Comparison of ENCODE assay signal across 10 mouse cellular contexts in the genomic region with DNA sequence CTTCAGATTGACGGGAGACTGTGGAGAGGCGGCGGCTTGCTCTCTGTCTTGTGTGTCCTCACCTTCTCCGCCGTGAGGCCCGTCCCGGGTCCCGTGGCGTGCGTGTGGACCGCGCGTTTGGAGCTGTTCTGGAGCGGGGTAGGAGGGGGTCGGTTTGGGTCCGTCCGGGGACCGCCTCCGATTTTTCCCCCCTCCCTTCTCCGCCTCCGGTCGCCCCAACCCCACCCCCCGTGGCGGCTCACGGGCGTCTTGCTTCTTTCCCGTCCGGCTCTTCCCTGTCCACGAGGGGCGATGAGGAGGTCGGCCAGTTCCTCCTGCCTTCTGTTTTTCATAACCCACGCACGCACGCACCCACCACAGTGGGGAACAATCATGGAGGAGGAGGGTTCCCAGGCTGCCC. TPM values are rescaled to one million over a fixed set of nuclear protein-coding genes. Genes with fewer than 3 reads are reported as not detected.
A peak's percentile ranks its signal among the peaks of the same experiment; 100 is the strongest.
DNase-seq lines count a peak whose midpoint lies in the region; ATAC-seq and TF ChIP-seq lines count a peak whose summit lies in the region.
"Had no signal": no experiment of that assay in that cellular context is flagged by ENCODE, and none has a peak within 500 bp of the region (broad histone marks: within the 10 kb centered on the region; RNA-seq: fewer than 3 reads in every experiment).

No protein-coding gene starts in this region.

- no peak overlapping the region for H3K27ac ChIP-seq in heart, postnatal 0 days (ENCODE audit: low read depth)
- no peak overlapping the region for H3K27ac ChIP-seq in embryonic facial prominence, embryonic 15.5 days (replicated peaks)
- H3K27ac ChIP-seq in limb, embryonic 10.5 days = 0 out of 2 replicates have a peak overlapping the region, but pooled peaks have one; percentile 53
- H3K27ac ChIP-seq in neural tube, embryonic 13.5 days (replicated peaks) = no peak overlapping the region

- no peak for DNase-seq in heart, postnatal 0 days (ENCODE audit: low spot score)
- no peak for DNase-seq in heart, postnatal 10 days
- DNase-seq in limb, embryonic 10.5 days (ENCODE audit: low spot score) = peak; percentile 42
- no peak for DNase-seq in spleen, adult 12 weeks (ENCODE audit: low spot score)
- DNase-seq in thymus, postnatal 25 days = no peak
- DNase-seq: adrenal gland, postnatal 36 days had no signal

- H3K9me3 ChIP-seq in heart, postnatal 0 days (replicated peaks; ENCODE audit: control insufficient read depth, low read length) = no peaks in the 10 kb centered on the region
- H3K9me3 ChIP-seq in embryonic facial prominence, embryonic 15.5 days (replicated peaks) = no peaks in the 10 kb centered on the region
- no peaks in the 10 kb centered on the region for H3K9me3 ChIP-seq in limb, embryonic 10.5 days (replicated peaks)
- no peaks in the 10 kb centered on the region for H3K9me3 ChIP-seq in neural tube, embryonic 13.5 days

- no peak for TF ChIP-seq EP300 in heart, postnatal 0 days (IDR thresholded peaks at IDR 0.05; ENCODE audit: low read depth)

- intact Hi-C loops in heart, postnatal 10 days (cut with DNase I) = no loop called here

- H3K4me2 ChIP-seq in heart, postnatal 0 days (ENCODE audit: low read depth, low read length) = peak overlapping the region; percentile 49
- H3K4me2 ChIP-seq in embryonic facial prominence, embryonic 15.5 days (replicated peaks) = peak overlapping the region; percentile 55
- H3K4me2 ChIP-seq in neural tube, embryonic 13.5 days = peak overlapping the region; percentile 51

- no peaks in the 10 kb centered on the region for H3K27me3 ChIP-seq in heart, postnatal 0 days (ENCODE audit: control insufficient read depth, insufficient read depth, low read length)
- no peaks in the 10 kb centered on the region for H3K27me3 ChIP-seq in embryonic facial prominence, embryonic 15.5 days
- H3K27me3 ChIP-seq in limb, embryonic 10.5 days (ENCODE audit: low read depth, poor library complexity, severe bottlenecking) = no peaks in the 10 kb centered on the region
- H3K27me3 ChIP-seq in neural tube, embryonic 13.5 days = no peaks in the 10 kb centered on the region

- TF ChIP-seq CTCF in heart, postnatal 0 days (IDR thresholded peaks at IDR 0.05; ENCODE audit: low read depth) = no peak

- no peak for ATAC-seq in heart, postnatal 0 days (ENCODE audit: insufficient read depth, low read depth)
- ATAC-seq in embryonic facial prominence, embryonic 15.5 days (ENCODE audit: insufficient number of reproducible peaks, low FRiP score, low TSS enrichment, low read depth) = no peak
- ATAC-seq in neural tube, embryonic 13.5 days (ENCODE audit: low read depth) = peak; percentile 41; the same call in 1 of the 2 replicates
- no peak for ATAC-seq in CD4-positive, CD25-positive, alpha-beta regulatory T cell, adult 4 months

- peaks cover 3% of the 10 kb centered on the region; the same call in 1 of the 2 replicates for H3K4me1 ChIP-seq in heart, postnatal 0 days (ENCODE audit: control insufficient read depth, insufficient read depth)
- H3K4me1 ChIP-seq in embryonic facial prominence, embryonic 15.5 days = peaks cover 18% of the 10 kb centered on the region; the same call in 1 of the 2 replicates
- H3K4me1 ChIP-seq in limb, embryonic 10.5 days = peaks cover 12% of the 10 kb centered on the region
- H3K4me1 ChIP-seq in neural tube, embryonic 13.5 days (replicated peaks) = peaks cover 23% of the 10 kb centered on the region

- H3K4me3 ChIP-seq in heart, postnatal 0 days (ENCODE audit: low read depth, low read length) = peak overlapping the region; percentile 19
- H3K4me3 ChIP-seq in embryonic facial prominence, embryonic 15.5 days (replicated peaks) = peak overlapping the region; percentile 34
- peak overlapping the region; percentile 38 for H3K4me3 ChIP-seq in limb, embryonic 10.5 days
- H3K4me3 ChIP-seq in neural tube, embryonic 13.5 days = peak overlapping the region; percentile 26; the same call in 1 of the 2 replicates

- H3K36me3 ChIP-seq in heart, postnatal 0 days (replicated peaks; ENCODE audit: control insufficient read depth, insufficient read depth, low read length) = no peaks in the 10 kb centered on the region
- H3K36me3 ChIP-seq in embryonic facial prominence, embryonic 15.5 days = no peaks in the 10 kb centered on the region
- H3K36me3 ChIP-seq in limb, embryonic 10.5 days = no peaks in the 10 kb centered on the region
- H3K36me3 ChIP-seq in neural tube, embryonic 13.5 days = no peaks in the 10 kb centered on the region

- 32% methylated on average over 33 of the region's 34 CpGs for WGBS in heart, postnatal 0 days
- WGBS in embryonic facial prominence, embryonic 15.5 days = 23% methylated on average over 34 of the region's 34 CpGs
- WGBS in limb, embryonic 10.5 days = 28% methylated on average over 34 of the region's 34 CpGs
- 26% methylated on average over 33 of the region's 34 CpGs for WGBS in neural tube, embryonic 13.5 days

- no peak overlapping the region for H3K9ac ChIP-seq in heart, postnatal 0 days (replicated peaks; ENCODE audit: low read depth, low read length)
- H3K9ac ChIP-seq in embryonic facial prominence, embryonic 15.5 days = no peak overlapping the region; the same call in 1 of the 2 replicates
- peak overlapping the region; percentile 50; the same call in 1 of the 2 replicates for H3K9ac ChIP-seq in neural tube, embryonic 13.5 days

RNA-seq across cellular contexts. Expression of a gene that starts 4.6 kb away (rescaled TPM):
- 43.3 and 46.6 TPM in 2 replicates for total RNA-seq in heart, postnatal 0 days (2014; rRNA removed; ENCODE audit: low replicate concordance)
- polyA plus RNA-seq in heart, postnatal 0 days (2015; fragmentation: Nextera tagmentation; extraction: Ambion mirVana) = 59.2 and 62.2 TPM in 2 replicates
- total RNA-seq in heart, postnatal 10 days (2021) = 10 to 100 TPM; 45.3 to 45.8 TPM
- polyA plus RNA-seq in embryonic facial prominence, embryonic 15.5 days (2015; fragmentation: Nextera tagmentation; extraction: Ambion mirVana) = 154 and 161 TPM in 2 replicates
- polyA plus RNA-seq in limb, embryonic 10.5 days (2016; fragmentation: Nextera tagmentation; extraction: Ambion mirVana) = 203 and 209 TPM in 2 replicates
- 177 and 178 TPM in 2 replicates for polyA plus RNA-seq in neural tube, embryonic 13.5 days (2015; fragmentation: Nextera tagmentation; extraction: Ambion mirVana)
- polyA plus RNA-seq in CD4-positive, CD25-positive, alpha-beta regulatory T cell, adult 4 months (2017; shearing (Covaris generic)) = 10 to 100 TPM; 32.9 to 39.6 TPM

RNA-seq across cellular contexts. Expression of a gene that starts 32.1 kb away (rescaled TPM):
- total RNA-seq in heart, postnatal 0 days (2014; rRNA removed; ENCODE audit: low replicate concordance) = 1.9 and 3.1 TPM in 2 replicates
- 2.0 TPM in 2 replicates for polyA plus RNA-seq in heart, postnatal 0 days (2015; fragmentation: Nextera tagmentation; extraction: Ambion mirVana)
- total RNA-seq in heart, postnatal 10 days (2021) = 1 to 10 TPM; 2.5 to 3.9 TPM
- 12.3 and 12.5 TPM in 2 replicates for polyA plus RNA-seq in embryonic facial prominence, embryonic 15.5 days (2015; fragmentation: Nextera tagmentation; extraction: Ambion mirVana)
- 0.30 and 0.54 TPM in 2 replicates for polyA plus RNA-seq in limb, embryonic 10.5 days (2016; fragmentation: Nextera tagmentation; extraction: Ambion mirVana)
- 3.7 and 6.1 TPM in 2 replicates for polyA plus RNA-seq in neural tube, embryonic 13.5 days (2015; fragmentation: Nextera tagmentation; extraction: Ambion mirVana)
- polyA plus RNA-seq in CD4-positive, CD25-positive, alpha-beta regulatory T cell, adult 4 months (2017; shearing (Covaris generic)) = under 1 TPM in 1 of 2 experiments, not detected in 1; 0.35 TPM
- total RNA-seq: monocyte, adult 5-6 weeks had no signal

RNA-seq across cellular contexts. Expression of a gene that starts 32.6 kb away (rescaled TPM):
- 0.23 TPM in 1 of 2 replicates, not detected in the other for total RNA-seq in heart, postnatal 0 days (2014; rRNA removed; ENCODE audit: low replicate concordance)
- polyA plus RNA-seq in heart, postnatal 0 days (2015; fragmentation: Nextera tagmentation; extraction: Ambion mirVana) = not detected in 2 replicates
- total RNA-seq in heart, postnatal 10 days (2021) = not detected
- polyA plus RNA-seq in embryonic facial prominence, embryonic 15.5 days (2015; fragmentation: Nextera tagmentation; extraction: Ambion mirVana) = 0.09 and 0.16 TPM in 2 replicates
- 0.36 and 0.44 TPM in 2 replicates for polyA plus RNA-seq in limb, embryonic 10.5 days (2016; fragmentation: Nextera tagmentation; extraction: Ambion mirVana)
- polyA plus RNA-seq in neural tube, embryonic 13.5 days (2015; fragmentation: Nextera tagmentation; extraction: Ambion mirVana) = not detected in 2 replicates
- not detected for polyA plus RNA-seq in CD4-positive, CD25-positive, alpha-beta regulatory T cell, adult 4 months (2017; shearing (Covaris generic))
- total RNA-seq: adrenal gland, postnatal 36 days had no signal
